In the genomic region with DNA sequence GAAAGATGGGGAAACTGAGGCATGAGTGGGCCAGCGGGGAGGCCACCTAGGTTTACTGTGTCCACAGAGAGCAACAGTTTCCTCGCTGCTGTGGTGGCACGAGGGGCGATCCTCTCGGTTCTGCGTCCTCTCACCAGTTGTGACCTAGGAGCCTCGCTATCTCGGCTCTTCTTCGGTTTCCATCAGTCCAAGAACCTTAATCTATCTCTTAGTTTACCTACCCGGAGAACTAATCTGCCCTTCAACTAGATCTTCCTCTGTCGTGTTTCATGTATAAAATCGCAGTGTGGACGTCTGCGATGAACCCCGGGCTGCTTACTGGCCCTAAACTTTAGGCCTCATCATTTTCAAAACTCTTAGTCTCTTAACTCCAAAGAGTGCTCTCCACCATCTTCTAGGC, we compare ENCODE assay signal across 8 mouse cellular contexts. TPM values are rescaled to one million over a fixed set of nuclear protein-coding genes. Genes with fewer than 3 reads are reported as not detected.
DNase-seq lines count a peak whose midpoint lies in the region; ATAC-seq and TF ChIP-seq lines count a peak whose summit lies in the region.

No protein-coding gene starts in this region.

- WGBS in kidney, embryonic 15.5 days: 11% methylated on average over 15 of the region's 15 CpGs
- 5% methylated on average over 15 of the region's 15 CpGs for WGBS in bone marrow, adult 2 months
- WGBS in hindbrain, embryonic 12.5 days: 9% methylated on average over 15 of the region's 15 CpGs
- WGBS in midbrain, embryonic 15.5 days: 10% methylated on average over 15 of the region's 15 CpGs

- H3K4me3 ChIP-seq in kidney, embryonic 15.5 days (replicated peaks): peak overlapping the region; percentile 93
- peak overlapping the region; percentile 92 for H3K4me3 ChIP-seq in bone marrow, adult 2 months (replicated peaks; ENCODE audit: control insufficient read depth, low read depth, low read length)
- H3K4me3 ChIP-seq in hindbrain, embryonic 12.5 days: peak overlapping the region; percentile 94
- H3K4me3 ChIP-seq in midbrain, embryonic 15.5 days: peak overlapping the region; percentile 91

- peak overlapping the region; percentile 81 for H3K4me2 ChIP-seq in kidney, embryonic 15.5 days
- H3K4me2 ChIP-seq in hindbrain, embryonic 12.5 days (replicated peaks): peak overlapping the region; percentile 87
- peak overlapping the region; percentile 91 for H3K4me2 ChIP-seq in midbrain, embryonic 15.5 days

- no peak for TF ChIP-seq POLR2A in bone marrow, adult 2 months (IDR thresholded peaks at IDR 0.05; ENCODE audit: borderline replicate concordance, control insufficient read depth, low read depth, low read length)

- peak overlapping the region; percentile 91 for H3K9ac ChIP-seq in kidney, embryonic 15.5 days
- peak overlapping the region; percentile 95 for H3K9ac ChIP-seq in hindbrain, embryonic 12.5 days
- H3K9ac ChIP-seq in midbrain, embryonic 15.5 days: peak overlapping the region; percentile 91

- no peak for ATAC-seq in kidney, embryonic 15.5 days (replicated peaks; ENCODE audit: low FRiP score)
- ATAC-seq in hindbrain, embryonic 12.5 days (ENCODE audit: low FRiP score): no peak; the same call in 1 of the 2 replicates
- no peak; the same call in 1 of the 2 replicates for ATAC-seq in midbrain, embryonic 15.5 days (replicated peaks)

- no peaks in the 10 kb centered on the region for H3K9me3 ChIP-seq in kidney, embryonic 15.5 days (replicated peaks)
- H3K9me3 ChIP-seq in hindbrain, embryonic 12.5 days (replicated peaks): no peaks in the 10 kb centered on the region
- no peaks in the 10 kb centered on the region for H3K9me3 ChIP-seq in midbrain, embryonic 15.5 days

- peak overlapping the region; percentile 95 for H3K27ac ChIP-seq in kidney, embryonic 15.5 days
- H3K27ac ChIP-seq in bone marrow, adult 2 months (ENCODE audit: control insufficient read depth, insufficient read depth, low read depth, low read length, poor library complexity): peak overlapping the region; percentile 87
- peak overlapping the region; percentile 81 for H3K27ac ChIP-seq in hindbrain, embryonic 12.5 days
- peak overlapping the region; percentile 85 for H3K27ac ChIP-seq in midbrain, embryonic 15.5 days

- H3K27me3 ChIP-seq in kidney, embryonic 15.5 days: no peaks in the 10 kb centered on the region
- no peaks in the 10 kb centered on the region for H3K27me3 ChIP-seq in hindbrain, embryonic 12.5 days
- no peaks in the 10 kb centered on the region for H3K27me3 ChIP-seq in midbrain, embryonic 15.5 days (replicated peaks)

- peaks cover 63% of the 10 kb centered on the region for H3K36me3 ChIP-seq in kidney, embryonic 15.5 days
- peaks cover 52% of the 10 kb centered on the region for H3K36me3 ChIP-seq in hindbrain, embryonic 12.5 days
- H3K36me3 ChIP-seq in midbrain, embryonic 15.5 days (replicated peaks): peaks cover 23% of the 10 kb centered on the region

- peaks cover 28% of the 10 kb centered on the region for H3K4me1 ChIP-seq in kidney, embryonic 15.5 days
- peaks cover 1% of the 10 kb centered on the region; the same call in 1 of the 2 replicates for H3K4me1 ChIP-seq in bone marrow, adult 2 months (ENCODE audit: control insufficient read depth, insufficient read depth, low read length)
- peaks cover 21% of the 10 kb centered on the region for H3K4me1 ChIP-seq in hindbrain, embryonic 12.5 days
- H3K4me1 ChIP-seq in midbrain, embryonic 15.5 days: peaks cover 29% of the 10 kb centered on the region

- TF ChIP-seq CTCF in bone marrow, adult 2 months (IDR thresholded peaks at IDR 0.05; ENCODE audit: control insufficient read depth, insufficient read depth, low read length): no peak

- no peak for DNase-seq in kidney, adult 8-10 months
- no peak for DNase-seq in left cerebral cortex, adult 18-20 months (ENCODE audit: low spot score in 2 of 2)
- no peak for DNase-seq in urinary bladder, adult 18-20 months (ENCODE audit: low spot score in 2 of 2)
- no peak for DNase-seq in layer of hippocampus, adult 9-10 months (ENCODE audit: low spot score)

RNA-seq across cellular contexts. Expression of a gene that starts 0.6 kb away (rescaled TPM):
- 0.09 and 0.17 TPM in 2 replicates for polyA plus RNA-seq in kidney, embryonic 15.5 days (2015; fragmentation: Nextera tagmentation; extraction: Ambion mirVana)
- polyA plus RNA-seq in bone marrow, adult 2 months (2011; ENCODE audit: insufficient read depth, insufficient read length, low replicate concordance, missing spikeins): not detected in 2 replicates
- 0.31 and 0.36 TPM in 2 replicates for polyA plus RNA-seq in hindbrain, embryonic 12.5 days (2016; fragmentation: Nextera tagmentation; extraction: Ambion mirVana)
- polyA plus RNA-seq in midbrain, embryonic 15.5 days (2015; fragmentation: Nextera tagmentation; extraction: Ambion mirVana): 0.11 and 0.34 TPM in 2 replicates
- under 1 TPM; 0.59 to 0.65 TPM for total RNA-seq in left cerebral cortex, adult 18-20 months (2021)

RNA-seq across cellular contexts. Expression of a gene that starts 0.7 kb away (rescaled TPM):
- 54.9 and 56.8 TPM in 2 replicates for polyA plus RNA-seq in kidney, embryonic 15.5 days (2015; fragmentation: Nextera tagmentation; extraction: Ambion mirVana)
- polyA plus RNA-seq in bone marrow, adult 2 months (2011; ENCODE audit: insufficient read depth, insufficient read length, low replicate concordance, missing spikeins): 11.4 and 14.9 TPM in 2 replicates
- 40.8 and 48.2 TPM in 2 replicates for polyA plus RNA-seq in hindbrain, embryonic 12.5 days (2016; fragmentation: Nextera tagmentation; extraction: Ambion mirVana)
- polyA plus RNA-seq in midbrain, embryonic 15.5 days (2015; fragmentation: Nextera tagmentation; extraction: Ambion mirVana): 58.7 and 58.8 TPM in 2 replicates
- total RNA-seq in left cerebral cortex, adult 18-20 months (2021): 10 to 100 TPM; 59.1 to 65.7 TPM

RNA-seq across cellular contexts. Expression of a gene that starts 6.2 kb away (rescaled TPM):
- polyA plus RNA-seq in kidney, embryonic 15.5 days (2015; fragmentation: Nextera tagmentation; extraction: Ambion mirVana): 145 and 151 TPM in 2 replicates
- 154 and 168 TPM in 2 replicates for polyA plus RNA-seq in bone marrow, adult 2 months (2011; ENCODE audit: insufficient read depth, insufficient read length, low replicate concordance, missing spikeins)
- 142 and 152 TPM in 2 replicates for polyA plus RNA-seq in hindbrain, embryonic 12.5 days (2016; fragmentation: Nextera tagmentation; extraction: Ambion mirVana)
- polyA plus RNA-seq in midbrain, embryonic 15.5 days (2015; fragmentation: Nextera tagmentation; extraction: Ambion mirVana): 121 and 127 TPM in 2 replicates
- total RNA-seq in left cerebral cortex, adult 18-20 months (2021): 10 to 100 TPM; 41.5 to 49.6 TPM

RNA-seq across cellular contexts. Expression of a gene that starts 9.5 kb away (rescaled TPM):
- 0.83 and 2.2 TPM in 2 replicates for polyA plus RNA-seq in kidney, embryonic 15.5 days (2015; fragmentation: Nextera tagmentation; extraction: Ambion mirVana)
- polyA plus RNA-seq in bone marrow, adult 2 months (2011; ENCODE audit: insufficient read depth, insufficient read length, low replicate concordance, missing spikeins): 1.00 and 1.6 TPM in 2 replicates
- 0.71 and 1.3 TPM in 2 replicates for polyA plus RNA-seq in hindbrain, embryonic 12.5 days (2016; fragmentation: Nextera tagmentation; extraction: Ambion mirVana)
- polyA plus RNA-seq in midbrain, embryonic 15.5 days (2015; fragmentation: Nextera tagmentation; extraction: Ambion mirVana): 1.5 and 1.6 TPM in 2 replicates
- total RNA-seq in left cerebral cortex, adult 18-20 months (2021): 1 to 10 TPM; 2.3 to 2.5 TPM

RNA-seq across cellular contexts. Expression of a gene that starts 34.0 kb away (rescaled TPM):
- 0.86 and 1.1 TPM in 2 replicates for polyA plus RNA-seq in kidney, embryonic 15.5 days (2015; fragmentation: Nextera tagmentation; extraction: Ambion mirVana)
- polyA plus RNA-seq in bone marrow, adult 2 months (2011; ENCODE audit: insufficient read depth, insufficient read length, low replicate concordance, missing spikeins): 5.4 and 15.5 TPM in 2 replicates
- 0.57 and 0.58 TPM in 2 replicates for polyA plus RNA-seq in hindbrain, embryonic 12.5 days (2016; fragmentation: Nextera tagmentation; extraction: Ambion mirVana)
- polyA plus RNA-seq in midbrain, embryonic 15.5 days (2015; fragmentation: Nextera tagmentation; extraction: Ambion mirVana): 2.1 TPM in 2 replicates
- 1 to 10 TPM; 8.1 to 9.0 TPM for total RNA-seq in left cerebral cortex, adult 18-20 months (2021)
